Mouse (Mus musculus): Measurements from ENCODE around the gene Dusp12. TPM values are rescaled to one million over a fixed set of nuclear protein-coding genes. Genes with fewer than 3 reads are reported as not detected.

Dusp12 gene
- polyA plus RNA-seq, 1 experiment, result 39.9 TPM

GRCm38 (mm10) chr1:170929245-170929644 is 43.9 kb upstream of the Dusp12 start:
- no peaks in the 10 kb centered on the region for H3K36me3 ChIP-seq (ENCODE audit: control insufficient read depth, insufficient read depth)
- no peaks in the 10 kb centered on the region for H3K79me2 ChIP-seq (ENCODE audit: control insufficient read depth, insufficient read depth)
- H3ac ChIP-seq (ENCODE audit: control insufficient read depth, insufficient read length, low read depth), result no peak overlapping the region
- H3K4me3 ChIP-seq (ENCODE audit: insufficient read depth, poor library complexity, severe bottlenecking), result no peak overlapping the region
- no peaks in the 10 kb centered on the region for H3K79me3 ChIP-seq (ENCODE audit: low read depth)
- TF ChIP-seq CEBPB (IDR thresholded peaks at IDR 0.05; ENCODE audit: low read depth) (no peak), FOSL1 (IDR thresholded peaks at IDR 0.05; ENCODE audit: insufficient read depth, low read length, poor library complexity, severe bottlenecking) (no peak), MYOD1 (IDR thresholded peaks at IDR 0.05; ENCODE audit: control insufficient read depth, insufficient read length, low read depth) (no peak), MYOG (IDR thresholded peaks at IDR 0.05; ENCODE audit: control insufficient read depth, extremely low read depth, insufficient read length) (no peak), CTCF (IDR thresholded peaks at IDR 0.05; ENCODE audit: control insufficient read depth, insufficient read depth, insufficient read length) (no peak), MAX (IDR thresholded peaks at IDR 0.05) (no peak), USF1 (IDR thresholded peaks at IDR 0.05; ENCODE audit: low read depth) (no peak)
- no peaks in the 10 kb centered on the region for H3K27me3 ChIP-seq (ENCODE audit: control insufficient read depth, insufficient read depth, insufficient read length)

GRCm38 (mm10) chr1:170928467-170928866 is 43.1 kb upstream of the Dusp12 start:
- Histone ChIP-seq H3K79me3 (ENCODE audit: low read depth) (no peaks in the 10 kb centered on the region), H3ac (ENCODE audit: control insufficient read depth, insufficient read length, low read depth) (no peak overlapping the region), H3K79me2 (ENCODE audit: control insufficient read depth, insufficient read depth) (no peaks in the 10 kb centered on the region), H3K4me3 (ENCODE audit: insufficient read depth, poor library complexity, severe bottlenecking) (no peak overlapping the region), H3K27me3 (ENCODE audit: control insufficient read depth, insufficient read depth, insufficient read length) (no peaks in the 10 kb centered on the region), H3K36me3 (ENCODE audit: control insufficient read depth, insufficient read depth) (no peaks in the 10 kb centered on the region)
- TF ChIP-seq CTCF (IDR thresholded peaks at IDR 0.05; ENCODE audit: control insufficient read depth, insufficient read depth, insufficient read length) (no peak), CEBPB (IDR thresholded peaks at IDR 0.05; ENCODE audit: low read depth) (no peak), MYOG (IDR thresholded peaks at IDR 0.05; ENCODE audit: control insufficient read depth, extremely low read depth, insufficient read length) (no peak), FOSL1 (IDR thresholded peaks at IDR 0.05; ENCODE audit: insufficient read depth, low read length, poor library complexity, severe bottlenecking) (no peak), USF1 (IDR thresholded peaks at IDR 0.05; ENCODE audit: low read depth) (no peak), MYOD1 (IDR thresholded peaks at IDR 0.05; ENCODE audit: control insufficient read depth, insufficient read length, low read depth) (no peak), MAX (IDR thresholded peaks at IDR 0.05) (no peak)

- Histone ChIP-seq H3K36me3 (ENCODE audit: control insufficient read depth, insufficient read depth) (no peaks in the 10 kb centered on the region), H3ac (ENCODE audit: control insufficient read depth, insufficient read length, low read depth) (no peak within 1 kb of the TSS), H3K79me3 (ENCODE audit: low read depth) (no peaks in the 10 kb centered on the region), H3K27me3 (ENCODE audit: control insufficient read depth, insufficient read depth, insufficient read length) (no peaks in the 10 kb centered on the region), H3K79me2 (ENCODE audit: control insufficient read depth, insufficient read depth) (no peaks in the 10 kb centered on the region), H3K4me3 (ENCODE audit: insufficient read depth, poor library complexity, severe bottlenecking) (no peak within 1 kb of the TSS)
- no peak for TF ChIP-seq CTCF (IDR thresholded peaks at IDR 0.05; ENCODE audit: control insufficient read depth, insufficient read depth, insufficient read length)
- no peak for TF ChIP-seq FOSL1 (IDR thresholded peaks at IDR 0.05; ENCODE audit: insufficient read depth, low read length, poor library complexity, severe bottlenecking)
- TF ChIP-seq MYOG (IDR thresholded peaks at IDR 0.05; ENCODE audit: control insufficient read depth, extremely low read depth, insufficient read length), result no peak
- TF ChIP-seq MAX (IDR thresholded peaks at IDR 0.05), result no peak
- TF ChIP-seq USF1 (IDR thresholded peaks at IDR 0.05; ENCODE audit: low read depth), result no peak
- no peak for TF ChIP-seq CEBPB (IDR thresholded peaks at IDR 0.05; ENCODE audit: low read depth)
- no peak for TF ChIP-seq MYOD1 (IDR thresholded peaks at IDR 0.05; ENCODE audit: control insufficient read depth, insufficient read length, low read depth)
Measured at GRCm38 (mm10) chr1:170927378-170927777, 42.0 kb upstream of the Dusp12 start, which contains the start of gene Fcrla. Fcrla (minus strand) TSS chr1:170927583.

GRCm38 (mm10) chr1:170926941-170927340 is 41.6 kb upstream of the Dusp12 start:
- Histone ChIP-seq H3K27me3 (ENCODE audit: control insufficient read depth, insufficient read depth, insufficient read length) (no peaks in the 10 kb centered on the region), H3K79me2 (ENCODE audit: control insufficient read depth, insufficient read depth) (no peaks in the 10 kb centered on the region), H3K4me3 (ENCODE audit: insufficient read depth, poor library complexity, severe bottlenecking) (no peak overlapping the region), H3K36me3 (ENCODE audit: control insufficient read depth, insufficient read depth) (no peaks in the 10 kb centered on the region), H3K79me3 (ENCODE audit: low read depth) (no peaks in the 10 kb centered on the region), H3ac (ENCODE audit: control insufficient read depth, insufficient read length, low read depth) (no peak overlapping the region)
- TF ChIP-seq MYOG (IDR thresholded peaks at IDR 0.05; ENCODE audit: control insufficient read depth, extremely low read depth, insufficient read length) (no peak), FOSL1 (IDR thresholded peaks at IDR 0.05; ENCODE audit: insufficient read depth, low read length, poor library complexity, severe bottlenecking) (no peak), CEBPB (IDR thresholded peaks at IDR 0.05; ENCODE audit: low read depth) (no peak), MYOD1 (IDR thresholded peaks at IDR 0.05; ENCODE audit: control insufficient read depth, insufficient read length, low read depth) (no peak), USF1 (IDR thresholded peaks at IDR 0.05; ENCODE audit: low read depth) (no peak), MAX (IDR thresholded peaks at IDR 0.05) (no peak), CTCF (IDR thresholded peaks at IDR 0.05; ENCODE audit: control insufficient read depth, insufficient read depth, insufficient read length) (no peak)

GRCm38 (mm10) chr1:170924485-170924884 is 39.1 kb upstream of the Dusp12 start:
- H3K79me3 ChIP-seq (ENCODE audit: low read depth), result no peaks in the 10 kb centered on the region

GRCm38 (mm10) chr1:170919308-170919707 is 34.0 kb upstream of the Dusp12 start:
- Histone ChIP-seq H3K27me3 (ENCODE audit: control insufficient read depth, insufficient read depth, insufficient read length) (no peaks in the 10 kb centered on the region), H3ac (ENCODE audit: control insufficient read depth, insufficient read length, low read depth) (no peak overlapping the region), H3K79me2 (ENCODE audit: control insufficient read depth, insufficient read depth) (no peaks in the 10 kb centered on the region), H3K36me3 (ENCODE audit: control insufficient read depth, insufficient read depth) (no peaks in the 10 kb centered on the region), H3K79me3 (ENCODE audit: low read depth) (no peaks in the 10 kb centered on the region), H3K4me3 (ENCODE audit: insufficient read depth, poor library complexity, severe bottlenecking) (no peak overlapping the region)
- TF ChIP-seq FOSL1 (IDR thresholded peaks at IDR 0.05; ENCODE audit: insufficient read depth, low read length, poor library complexity, severe bottlenecking) (no peak), CEBPB (IDR thresholded peaks at IDR 0.05; ENCODE audit: low read depth) (no peak), MYOG (IDR thresholded peaks at IDR 0.05; ENCODE audit: control insufficient read depth, extremely low read depth, insufficient read length) (no peak), USF1 (IDR thresholded peaks at IDR 0.05; ENCODE audit: low read depth) (no peak), MAX (IDR thresholded peaks at IDR 0.05) (no peak), CTCF (IDR thresholded peaks at IDR 0.05; ENCODE audit: control insufficient read depth, insufficient read depth, insufficient read length) (no peak), MYOD1 (IDR thresholded peaks at IDR 0.05; ENCODE audit: control insufficient read depth, insufficient read length, low read depth) (no peak)

More at GRCm38 (mm10) chr1:170924485-170924884, 39.1 kb upstream of the Dusp12 start:
- H3K4me3 ChIP-seq (ENCODE audit: insufficient read depth, poor library complexity, severe bottlenecking), result no peak overlapping the region
- H3K36me3 ChIP-seq (ENCODE audit: control insufficient read depth, insufficient read depth), result no peaks in the 10 kb centered on the region
- no peak overlapping the region for H3ac ChIP-seq (ENCODE audit: control insufficient read depth, insufficient read length, low read depth)
- H3K79me2 ChIP-seq (ENCODE audit: control insufficient read depth, insufficient read depth), result no peaks in the 10 kb centered on the region
- H3K27me3 ChIP-seq (ENCODE audit: control insufficient read depth, insufficient read depth, insufficient read length), result no peaks in the 10 kb centered on the region
- TF ChIP-seq CEBPB (IDR thresholded peaks at IDR 0.05; ENCODE audit: low read depth), result no peak
- no peak for TF ChIP-seq MYOD1 (IDR thresholded peaks at IDR 0.05; ENCODE audit: control insufficient read depth, insufficient read length, low read depth)
- TF ChIP-seq MYOG (IDR thresholded peaks at IDR 0.05; ENCODE audit: control insufficient read depth, extremely low read depth, insufficient read length), result no peak
- no peak for TF ChIP-seq CTCF (IDR thresholded peaks at IDR 0.05; ENCODE audit: control insufficient read depth, insufficient read depth, insufficient read length)

Measured in C2C12 (cell line).